Mouse (Mus musculus) ZHBTc4 (cell line): ENCODE results near the gene Jrkl.
A peak's percentile ranks its signal among the peaks of the same experiment; 100 is the strongest.

ENCODE experiments used
- DNase-seq: peaks from one replicate; pipeline ENCODE4 v3.0.0-alpha.2; 2011; ENCODE audit warnings: low read depth, low spot score

Gene Jrkl

GRCm38 (mm10) chr9:13245481-13245880 is at the start of gene Jrkl:
Jrkl (minus strand) TSS chr9:13245829.
- peak; percentile 58 for DNase-seq

DNA sequence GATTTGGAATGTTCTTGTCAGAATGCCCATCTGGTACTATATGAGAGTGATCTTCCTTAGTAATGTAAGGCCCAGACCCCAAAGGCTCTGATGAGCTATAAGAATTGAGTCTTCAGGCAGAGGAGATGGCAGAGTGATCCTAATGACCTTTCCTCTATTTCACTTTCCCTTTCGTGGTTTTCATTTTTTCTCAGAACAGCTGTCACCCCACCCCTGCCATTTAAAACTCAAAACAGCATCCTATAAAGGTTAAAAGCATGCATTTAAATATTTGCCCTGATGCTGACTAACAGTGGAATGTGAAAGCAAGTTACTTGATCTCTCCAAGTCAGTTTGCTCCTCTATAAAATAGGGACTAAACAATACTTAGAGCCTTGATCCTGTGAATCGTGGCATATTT is 41.9 kb upstream of the Jrkl start:
- DNase-seq: no peak

- no peak for DNase-seq
These were observed 27.6 kb upstream of the Jrkl start for GRCm38 (mm10) chr9:13273219-13273618.

DNA sequence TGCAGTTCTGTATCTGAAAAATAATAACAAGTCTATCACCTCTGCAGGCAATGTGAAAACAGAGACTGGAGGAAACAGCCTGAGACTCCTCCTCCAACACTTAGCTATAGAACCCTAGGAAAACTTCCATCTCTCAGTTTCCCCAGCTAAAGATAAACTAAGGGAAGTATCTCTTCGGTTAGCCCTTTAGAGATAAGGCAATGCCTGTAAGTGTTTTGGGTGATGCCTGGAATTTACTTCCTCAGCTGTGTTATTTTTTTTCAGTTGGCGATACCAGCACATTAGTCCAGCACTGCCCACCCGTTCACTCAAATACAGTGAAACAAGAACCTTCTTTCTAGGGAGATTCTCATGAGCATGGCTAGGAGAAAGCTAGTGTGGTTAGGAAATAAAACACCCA is 15.4 kb upstream of the Jrkl start:
- no peak for DNase-seq

- no peak for DNase-seq
These were observed 12.5 kb upstream of the Jrkl start for GRCm38 (mm10) chr9:13258173-13258572.

GRCm38 (mm10) chr9:13256726-13257125 is 11.1 kb upstream of the Jrkl start:
- DNase-seq: no peak

- DNase-seq: no peak
These were observed 5.6 kb upstream of the Jrkl start for GRCm38 (mm10) chr9:13251251-13251650.

GRCm38 (mm10) chr9:13248104-13248503 is 2.5 kb upstream of the Jrkl start:
- DNase-seq: no peak

- peak; percentile 96 for DNase-seq
These were observed 1.4 kb upstream of the Jrkl start, which contains the start of gene Ccdc82 for GRCm38 (mm10) chr9:13246815-13247638. Ccdc82 (plus strand) TSS chr9:13246955.

DNA sequence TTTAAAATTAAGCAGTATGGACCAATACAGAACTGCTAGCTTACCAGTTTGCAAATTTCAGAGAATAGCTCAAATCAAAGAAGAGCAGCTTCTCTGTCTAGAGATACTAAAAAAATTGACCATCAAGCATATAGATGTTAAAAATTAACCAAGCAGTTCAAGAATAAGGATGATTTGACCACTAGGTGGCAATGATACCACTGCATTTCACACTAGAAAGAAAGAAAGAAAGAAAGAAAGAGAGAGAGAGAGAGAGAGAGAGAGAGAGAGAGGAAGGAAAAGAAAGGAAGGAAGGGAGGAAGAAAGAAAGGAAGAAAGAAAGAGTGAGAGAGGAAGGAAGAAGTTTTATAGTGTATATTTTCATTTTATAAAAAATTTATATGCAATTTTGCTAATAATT is 3.3 kb downstream of the Jrkl start:
- DNase-seq: no peak

DNA sequence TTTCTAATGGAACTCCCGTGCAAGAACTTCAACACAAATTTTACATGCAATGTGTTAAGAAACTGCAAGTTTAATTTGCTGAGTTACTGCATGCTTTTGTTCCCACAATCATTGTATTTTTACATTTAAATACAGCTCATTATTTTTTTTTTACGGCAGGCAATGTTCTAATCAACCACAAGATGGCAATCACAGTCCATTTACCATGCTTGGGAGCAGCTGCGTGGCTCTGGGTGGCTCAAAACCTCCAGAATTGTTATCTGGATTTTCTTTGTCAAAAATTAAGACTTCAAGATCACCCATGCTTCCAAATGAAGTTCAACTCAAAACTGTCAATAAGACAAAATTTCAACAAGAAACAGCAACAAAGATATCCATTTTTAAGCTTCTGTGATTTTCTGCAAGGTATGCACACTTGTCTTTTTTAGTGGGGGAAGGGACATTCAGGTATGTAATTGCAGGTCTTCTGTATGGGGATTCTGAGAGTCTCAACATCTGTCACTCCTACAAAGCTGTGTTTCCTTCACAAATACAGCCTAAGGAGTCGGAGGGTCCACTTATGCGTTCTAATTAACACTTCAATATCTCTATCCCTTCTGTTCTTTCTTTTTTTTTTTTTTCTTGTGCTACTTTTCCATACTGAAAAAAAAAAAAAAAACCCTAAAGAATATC is 13.9 kb downstream of the Jrkl start:
- peak; percentile 48 for DNase-seq

DNA sequence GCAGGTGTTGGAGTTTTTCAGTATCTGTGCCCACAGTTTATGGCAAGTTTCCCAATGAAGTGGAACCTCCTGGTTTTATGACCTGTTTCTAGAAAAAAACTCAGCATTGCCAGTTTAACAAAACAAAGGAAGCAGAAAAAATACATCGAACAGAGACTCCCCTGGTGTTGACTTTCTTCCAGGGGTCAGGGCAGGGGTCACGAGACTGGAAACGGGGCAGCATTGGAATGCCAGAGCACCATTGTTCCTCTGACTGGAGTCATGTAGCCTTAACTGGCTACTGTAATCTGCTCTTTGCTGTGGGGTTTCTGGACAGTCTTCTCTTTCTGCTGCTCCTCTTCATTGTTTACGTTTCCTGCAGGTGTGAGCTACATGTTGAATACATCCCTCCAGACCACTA is 15.1 kb downstream of the Jrkl start:
- peak; percentile 40 for DNase-seq

DNA sequence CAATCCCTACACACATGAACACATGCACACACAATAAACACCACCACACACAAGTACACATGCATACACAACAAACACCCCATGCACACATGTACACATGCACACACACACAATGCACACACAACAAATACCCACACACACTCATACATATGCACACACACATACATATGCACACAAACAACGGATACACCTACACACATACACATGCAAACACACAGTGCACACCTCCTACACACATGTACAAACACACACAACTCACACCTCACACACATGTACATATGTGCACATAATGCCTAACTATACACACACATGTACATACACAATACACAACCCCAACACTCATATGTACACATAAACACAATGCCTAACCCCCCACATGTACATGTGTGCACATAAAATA is 19.8 kb downstream of the Jrkl start:
- no peak for DNase-seq

GRCm38 (mm10) chr9:13206369-13206768 is 39.3 kb downstream of the Jrkl start:
- DNase-seq: no peak

- no peak for DNase-seq
These were observed 41.9 kb downstream of the Jrkl start for GRCm38 (mm10) chr9:13203681-13204080.

- DNase-seq: no peak
These were observed 42.5 kb downstream of the Jrkl start for GRCm38 (mm10) chr9:13203109-13203508.

DNA sequence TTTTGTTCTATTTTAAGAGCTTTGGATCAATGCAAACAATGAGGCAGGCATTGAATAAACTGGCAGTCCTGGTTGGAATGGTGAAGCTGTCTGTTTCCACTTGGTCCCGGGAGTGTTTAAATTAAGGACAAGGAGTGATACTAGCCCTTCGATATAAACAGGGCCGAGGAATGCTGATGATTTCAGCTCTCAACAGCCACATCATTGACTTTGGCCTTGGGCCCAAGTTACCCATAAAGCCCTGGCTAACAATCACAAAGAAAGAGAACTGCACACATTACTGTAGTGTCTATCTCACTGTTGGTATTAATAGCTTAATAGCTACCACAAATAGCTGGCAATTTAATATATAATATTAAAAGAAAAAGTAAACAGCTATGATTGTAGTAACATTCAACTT is 45.5 kb downstream of the Jrkl start:
- no peak for DNase-seq

- DNase-seq: peak; percentile 64
These were observed 49.9 kb downstream of the Jrkl start for GRCm38 (mm10) chr9:13195762-13196161.

GRCm38 (mm10) chr9:13195268-13195667 is 50.4 kb downstream of the Jrkl start:
- peak; percentile 68 for DNase-seq

DNA sequence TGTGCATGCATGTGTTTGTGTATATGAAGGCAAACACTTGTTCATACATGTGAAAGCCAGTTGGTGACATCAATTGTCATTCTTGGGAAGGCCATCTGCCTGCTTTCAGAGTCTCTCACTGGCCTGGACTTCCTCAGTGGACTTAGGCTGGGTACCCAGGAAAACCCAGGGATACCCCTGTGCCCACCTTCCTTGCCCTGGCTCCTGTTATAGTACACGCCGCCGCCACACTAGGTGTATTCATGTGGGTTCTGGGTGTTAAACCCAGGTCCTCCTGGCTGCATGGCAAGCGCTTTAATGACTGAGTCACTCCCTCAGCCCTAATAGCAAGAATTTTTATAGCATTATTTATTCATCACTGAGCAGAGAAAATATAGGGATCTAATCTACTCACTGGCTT is 51.0 kb downstream of the Jrkl start:
- no peak for DNase-seq
